9 mouse cellular contexts compared by ENCODE assay signal in the genomic region with DNA sequence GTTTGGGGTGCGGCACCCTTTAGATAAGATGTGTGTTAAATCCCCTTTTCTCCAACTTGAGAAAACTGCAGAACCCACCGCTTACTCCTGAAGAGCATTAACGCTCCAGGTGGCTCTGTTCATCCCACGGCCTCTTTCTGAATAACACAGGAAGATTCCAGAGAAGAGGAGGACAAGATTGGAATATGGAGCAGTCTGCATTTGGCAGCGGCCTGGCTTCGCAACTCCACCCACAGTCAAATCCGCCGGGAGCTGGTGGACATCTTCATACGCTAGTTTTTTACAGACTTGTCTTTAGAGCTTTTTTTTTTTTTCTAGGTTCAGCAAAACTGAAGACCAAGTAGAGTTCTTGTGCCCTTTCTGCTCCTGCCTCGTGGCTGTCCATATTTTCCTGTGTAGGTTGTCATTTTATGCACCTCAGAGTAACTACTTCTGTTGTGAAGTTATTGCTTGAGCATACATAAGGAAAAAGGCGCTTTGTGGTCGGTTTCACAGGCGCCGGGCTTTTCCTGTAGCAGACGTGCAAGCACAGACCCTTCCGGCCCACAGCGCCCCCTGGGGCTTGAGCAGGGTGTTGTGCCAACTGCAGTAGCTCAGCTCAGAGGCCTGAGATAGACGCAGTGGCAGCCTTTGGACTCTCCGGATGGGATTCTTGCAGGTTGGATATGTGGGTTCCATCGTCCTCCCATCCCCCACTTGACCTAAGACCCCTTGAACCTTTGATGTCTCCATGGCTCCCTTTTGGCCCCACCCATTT. TPM values are rescaled to one million over a fixed set of nuclear protein-coding genes. Genes with fewer than 3 reads are reported as not detected.
DNase-seq lines count a peak whose midpoint lies in the region; ATAC-seq and TF ChIP-seq lines count a peak whose summit lies in the region.
"Had no signal": no experiment of that assay in that cellular context is flagged by ENCODE, and none has a peak within 500 bp of the region (broad histone marks: within the 10 kb centered on the region; RNA-seq: fewer than 3 reads in every experiment).

No protein-coding gene starts in this region.

- TF ChIP-seq CTCF in lung, postnatal 0 days (IDR thresholded peaks at IDR 0.05) = peak; percentile 73

- no peak for ATAC-seq in hindbrain, embryonic 13.5 days (ENCODE audit: low FRiP score)
- ATAC-seq in activated CD4-positive, CD25-positive, alpha-beta regulatory T cell, adult 4 months = peak; percentile 69
- peak; percentile 92 for ATAC-seq in granulocyte monocyte progenitor cell, adult 5-6 weeks (replicated peaks; ENCODE audit: poor library complexity, severe bottlenecking)
- no peak for ATAC-seq in lung, postnatal 0 days

- no peaks in the 10 kb centered on the region for H3K27me3 ChIP-seq in hindbrain, embryonic 10.5 days (ENCODE audit: insufficient read depth, poor library complexity, severe bottlenecking)
- no peaks in the 10 kb centered on the region for H3K27me3 ChIP-seq in hindbrain, embryonic 13.5 days
- H3K27me3 ChIP-seq in lung, postnatal 0 days (replicated peaks; ENCODE audit: insufficient read depth, low read length) = no peaks in the 10 kb centered on the region

- no peak for TF ChIP-seq EP300 in lung, postnatal 0 days (IDR thresholded peaks at IDR 0.05)

- peaks cover 25% of the 10 kb centered on the region for H3K4me1 ChIP-seq in hindbrain, embryonic 10.5 days (replicated peaks)
- H3K4me1 ChIP-seq in hindbrain, embryonic 13.5 days (replicated peaks) = peaks cover 9% of the 10 kb centered on the region
- no peaks in the 10 kb centered on the region for H3K4me1 ChIP-seq in lung, postnatal 0 days (ENCODE audit: insufficient read depth, low read depth, low read length)

- 67% methylated on average over 20 of the region's 20 CpGs for WGBS in hindbrain, embryonic 10.5 days
- 67% methylated on average over 20 of the region's 20 CpGs for WGBS in hindbrain, embryonic 13.5 days
- WGBS in lung, postnatal 0 days = 58% methylated on average over 20 of the region's 20 CpGs

- DNase-seq in hindbrain, embryonic 10.5 days (ENCODE audit: low spot score) = peak; percentile 48
- peak; percentile 59 for DNase-seq in CD4-positive helper T cell, adult 2 months (ENCODE audit: low read depth, low spot score)
- DNase-seq in lung, postnatal 0 days (ENCODE audit: low spot score) = peak; percentile 52
- DNase-seq in spleen, postnatal 36 days (ENCODE audit: low spot score in 2 of 2) = peak; percentile 54 to 63
- DNase-seq in cerebellum, adult 11 months = no peak

- no peak overlapping the region for H3K4me2 ChIP-seq in hindbrain, embryonic 13.5 days
- no peak overlapping the region for H3K4me2 ChIP-seq in lung, postnatal 0 days (replicated peaks; ENCODE audit: low read depth, low read length)

- no peak overlapping the region for H3K27ac ChIP-seq in hindbrain, embryonic 10.5 days
- H3K27ac ChIP-seq in hindbrain, embryonic 13.5 days = no peak overlapping the region
- H3K27ac ChIP-seq in lung, postnatal 0 days (ENCODE audit: low read length) = no peak overlapping the region

- H3K36me3 ChIP-seq in hindbrain, embryonic 10.5 days = 0 out of 2 replicates have a peak, but pooled peaks cover 5% of the 10 kb centered on the region
- no peaks in the 10 kb centered on the region for H3K36me3 ChIP-seq in hindbrain, embryonic 13.5 days
- H3K36me3 ChIP-seq in lung, postnatal 0 days (ENCODE audit: insufficient read depth, low read length) = no peaks in the 10 kb centered on the region; the same call in 1 of the 2 replicates

- H3K9ac ChIP-seq in hindbrain, embryonic 13.5 days = no peak overlapping the region
- no peak overlapping the region for H3K9ac ChIP-seq in lung, postnatal 0 days (replicated peaks; ENCODE audit: low read depth)

- no peaks in the 10 kb centered on the region for H3K9me3 ChIP-seq in hindbrain, embryonic 10.5 days
- H3K9me3 ChIP-seq in hindbrain, embryonic 13.5 days = 0 out of 2 replicates have a peak, but pooled peaks cover 3% of the 10 kb centered on the region
- H3K9me3 ChIP-seq in lung, postnatal 0 days (ENCODE audit: low read length) = no peaks in the 10 kb centered on the region

- H3K4me3 ChIP-seq in hindbrain, embryonic 10.5 days = no peak overlapping the region
- no peak overlapping the region for H3K4me3 ChIP-seq in hindbrain, embryonic 13.5 days
- no peak overlapping the region for H3K4me3 ChIP-seq in lung, postnatal 0 days (ENCODE audit: low read depth, low read length)

RNA-seq across cellular contexts. Expression of a gene that starts 1.7 kb away (rescaled TPM):
- polyA plus RNA-seq in hindbrain, embryonic 10.5 days (2016; fragmentation: Nextera tagmentation; extraction: Ambion mirVana) = not detected in 2 replicates
- polyA plus RNA-seq in hindbrain, embryonic 13.5 days (2015; fragmentation: Nextera tagmentation; extraction: Ambion mirVana) = not detected in 2 replicates
- not detected for polyA plus RNA-seq in activated CD4-positive, CD25-positive, alpha-beta regulatory T cell, adult 4 months (2017; shearing (Covaris generic))
- not detected in 2 replicates for total RNA-seq in granulocyte monocyte progenitor cell, adult 5-6 weeks (2014; fragmentation: Nextera tagmentation)
- total RNA-seq in granulocyte monocyte progenitor cell, adult 5-6 weeks (2017) = not detected in 2 replicates
- not detected in 2 replicates for polyA plus RNA-seq in lung, postnatal 0 days (2015; fragmentation: Nextera tagmentation; extraction: Ambion mirVana)
- total RNA-seq: left cerebral cortex, postnatal 10 days had no signal

RNA-seq across cellular contexts. Expression of a gene that starts 18.4 kb away (rescaled TPM):
- polyA plus RNA-seq in hindbrain, embryonic 10.5 days (2016; fragmentation: Nextera tagmentation; extraction: Ambion mirVana) = 131 and 136 TPM in 2 replicates
- polyA plus RNA-seq in hindbrain, embryonic 13.5 days (2015; fragmentation: Nextera tagmentation; extraction: Ambion mirVana) = 77.9 and 86.6 TPM in 2 replicates
- polyA plus RNA-seq in activated CD4-positive, CD25-positive, alpha-beta regulatory T cell, adult 4 months (2017; shearing (Covaris generic)) = 100 to 1,000 TPM; 121 to 124 TPM
- total RNA-seq in granulocyte monocyte progenitor cell, adult 5-6 weeks (2014; fragmentation: Nextera tagmentation) = 100 and 115 TPM in 2 replicates
- 120 and 157 TPM in 2 replicates for total RNA-seq in granulocyte monocyte progenitor cell, adult 5-6 weeks (2017)
- 131 and 132 TPM in 2 replicates for polyA plus RNA-seq in lung, postnatal 0 days (2015; fragmentation: Nextera tagmentation; extraction: Ambion mirVana)

RNA-seq across cellular contexts. Expression of a gene that starts 27.3 kb away (rescaled TPM):
- 1.4 and 13.1 TPM in 2 replicates for polyA plus RNA-seq in hindbrain, embryonic 10.5 days (2016; fragmentation: Nextera tagmentation; extraction: Ambion mirVana)
- polyA plus RNA-seq in hindbrain, embryonic 13.5 days (2015; fragmentation: Nextera tagmentation; extraction: Ambion mirVana) = 22.7 and 49.7 TPM in 2 replicates
- polyA plus RNA-seq in activated CD4-positive, CD25-positive, alpha-beta regulatory T cell, adult 4 months (2017; shearing (Covaris generic)) = not detected
- total RNA-seq in granulocyte monocyte progenitor cell, adult 5-6 weeks (2014; fragmentation: Nextera tagmentation) = not detected in 2 replicates
- total RNA-seq in granulocyte monocyte progenitor cell, adult 5-6 weeks (2017) = not detected in 2 replicates
- polyA plus RNA-seq in lung, postnatal 0 days (2015; fragmentation: Nextera tagmentation; extraction: Ambion mirVana) = 31.6 and 47.5 TPM in 2 replicates

RNA-seq across cellular contexts. Expression of a gene that starts 39.7 kb away (rescaled TPM):
- polyA plus RNA-seq in hindbrain, embryonic 10.5 days (2016; fragmentation: Nextera tagmentation; extraction: Ambion mirVana) = 1.0 and 1.3 TPM in 2 replicates
- polyA plus RNA-seq in hindbrain, embryonic 13.5 days (2015; fragmentation: Nextera tagmentation; extraction: Ambion mirVana) = 0.22 and 0.39 TPM in 2 replicates
- not detected for polyA plus RNA-seq in activated CD4-positive, CD25-positive, alpha-beta regulatory T cell, adult 4 months (2017; shearing (Covaris generic))
- total RNA-seq in granulocyte monocyte progenitor cell, adult 5-6 weeks (2014; fragmentation: Nextera tagmentation) = not detected in 2 replicates
- not detected in 2 replicates for total RNA-seq in granulocyte monocyte progenitor cell, adult 5-6 weeks (2017)
- polyA plus RNA-seq in lung, postnatal 0 days (2015; fragmentation: Nextera tagmentation; extraction: Ambion mirVana) = 0.14 TPM in 1 of 2 replicates, not detected in the other
- total RNA-seq: left cerebral cortex, postnatal 10 days had no signal

Comparison
In these comparisons a context has a peak if more than half of its experiments do, and no peak if none do; other contexts are left out.
1. ATAC-seq: peak in activated CD4-positive, CD25-positive, alpha-beta regulatory T cell, adult 4 months (single experiment) and granulocyte monocyte progenitor cell, adult 5-6 weeks (single experiment); none in hindbrain, embryonic 13.5 days (single experiment) and lung, postnatal 0 days (single experiment).